Mouse (Mus musculus): ENCODE data around the gene Phrf1. TPM values are rescaled to one million over a fixed set of nuclear protein-coding genes. Genes with fewer than 3 reads are reported as not detected.

The Phrf1 gene
- polyA plus RNA-seq, 1 experiment, result 32.0 TPM

- no peaks in the 10 kb centered on the region for H3K27me3 ChIP-seq (ENCODE audit: control insufficient read depth, insufficient read depth, low read length)
- no peak for DNase-seq
- no peak overlapping the region for H3K4me3 ChIP-seq (replicated peaks; ENCODE audit: insufficient read depth, low read depth, low read length)
- WGBS, result 61% methylated on average over 1 of the region's 1 CpGs
- TF ChIP-seq CTCF (IDR thresholded peaks at IDR 0.05; ENCODE audit: borderline replicate concordance, insufficient read depth, low read depth, low read length) (no peak), POLR2A (IDR thresholded peaks at IDR 0.05; ENCODE audit: borderline replicate concordance, insufficient read depth, low read length) (no peak)
- peaks cover 8% of the 10 kb centered on the region; the same call in 1 of the 2 replicates for H3K4me1 ChIP-seq (ENCODE audit: control insufficient read depth, insufficient read depth, low read length)
- H3K27ac ChIP-seq (ENCODE audit: insufficient read depth, low read length), result no peak overlapping the region
These were observed 8.2 kb upstream of the Phrf1 start for GRCm38 (mm10) chr7:141220377-141220776.

- Histone ChIP-seq H3K27ac (ENCODE audit: insufficient read depth, low read length) (no peak overlapping the region), H3K27me3 (ENCODE audit: control insufficient read depth, insufficient read depth, low read length) (no peaks in the 10 kb centered on the region), H3K4me3 (replicated peaks; ENCODE audit: insufficient read depth, low read depth, low read length) (peak overlapping the region; percentile 50), H3K4me1 (ENCODE audit: control insufficient read depth, insufficient read depth, low read length) (peaks cover 8% of the 10 kb centered on the region; the same call in 1 of the 2 replicates)
- DNase-seq, result peak; percentile 84 to 89
- no peak for TF ChIP-seq CTCF (IDR thresholded peaks at IDR 0.05; ENCODE audit: borderline replicate concordance, insufficient read depth, low read depth, low read length)
- TF ChIP-seq POLR2A (IDR thresholded peaks at IDR 0.05; ENCODE audit: borderline replicate concordance, insufficient read depth, low read length), result no peak
- WGBS, result 6% methylated on average over 44 of the region's 44 CpGs
These were observed 7.1 kb upstream of the Phrf1 start for GRCm38 (mm10) chr7:141221249-141222125.

- TF ChIP-seq CTCF (IDR thresholded peaks at IDR 0.05; ENCODE audit: borderline replicate concordance, insufficient read depth, low read depth, low read length), result no peak
- no peak for TF ChIP-seq POLR2A (IDR thresholded peaks at IDR 0.05; ENCODE audit: borderline replicate concordance, insufficient read depth, low read length)
- 4% methylated on average over 8 of the region's 8 CpGs for WGBS
- H3K27ac ChIP-seq (ENCODE audit: insufficient read depth, low read length), result no peak overlapping the region
These were observed 6.5 kb upstream of the Phrf1 start for GRCm38 (mm10) chr7:141222126-141222467.

GRCm38 (mm10) chr7:141222696-141223215 lies 5.8 kb upstream of the Phrf1 start:
- no peak for DNase-seq
- WGBS, result 89% methylated on average over 4 of the region's 4 CpGs
- H3K27me3 ChIP-seq (ENCODE audit: control insufficient read depth, insufficient read depth, low read length), result no peaks in the 10 kb centered on the region
- peaks cover 8% of the 10 kb centered on the region; the same call in 1 of the 2 replicates for H3K4me1 ChIP-seq (ENCODE audit: control insufficient read depth, insufficient read depth, low read length)
- no peak for TF ChIP-seq CTCF (IDR thresholded peaks at IDR 0.05; ENCODE audit: borderline replicate concordance, insufficient read depth, low read depth, low read length)
- no peak for TF ChIP-seq POLR2A (IDR thresholded peaks at IDR 0.05; ENCODE audit: borderline replicate concordance, insufficient read depth, low read length)
- no peak overlapping the region for H3K27ac ChIP-seq (ENCODE audit: insufficient read depth, low read length)
- no peak overlapping the region for H3K4me3 ChIP-seq (replicated peaks; ENCODE audit: insufficient read depth, low read depth, low read length)

More at GRCm38 (mm10) chr7:141222126-141222467, 6.5 kb upstream of the Phrf1 start:
- no peaks in the 10 kb centered on the region for H3K27me3 ChIP-seq (ENCODE audit: control insufficient read depth, insufficient read depth, low read length)
- H3K4me3 ChIP-seq (replicated peaks; ENCODE audit: insufficient read depth, low read depth, low read length), result peak overlapping the region; percentile 50
- peaks cover 8% of the 10 kb centered on the region; the same call in 1 of the 2 replicates for H3K4me1 ChIP-seq (ENCODE audit: control insufficient read depth, insufficient read depth, low read length)
- DNase-seq, result no peak

- WGBS, result 82% methylated on average over 6 of the region's 6 CpGs
These were observed 2.0 kb upstream of the Phrf1 start for GRCm38 (mm10) chr7:141226535-141226934.

GRCm38 (mm10) chr7:141227796-141228195 lies 788 bp upstream of the Phrf1 start:
- no peak overlapping the region for H3K27ac ChIP-seq (ENCODE audit: insufficient read depth, low read length)
- H3K4me3 ChIP-seq (replicated peaks; ENCODE audit: insufficient read depth, low read depth, low read length), result no peak overlapping the region
- H3K4me1 ChIP-seq (ENCODE audit: control insufficient read depth, insufficient read depth, low read length), result peaks cover 12% of the 10 kb centered on the region
- TF ChIP-seq CTCF (IDR thresholded peaks at IDR 0.05; ENCODE audit: borderline replicate concordance, insufficient read depth, low read depth, low read length) (no peak), POLR2A (IDR thresholded peaks at IDR 0.05; ENCODE audit: borderline replicate concordance, insufficient read depth, low read length) (no peak)
- WGBS, result 71% methylated on average over 4 of the region's 4 CpGs
- no peaks in the 10 kb centered on the region for H3K27me3 ChIP-seq (ENCODE audit: control insufficient read depth, insufficient read depth, low read length)
- no peak for DNase-seq

More at GRCm38 (mm10) chr7:141226535-141226934, 2.0 kb upstream of the Phrf1 start:
- Histone ChIP-seq H3K4me1 (ENCODE audit: control insufficient read depth, insufficient read depth, low read length) (peaks cover 14% of the 10 kb centered on the region; the same call in 1 of the 2 replicates), H3K27ac (ENCODE audit: insufficient read depth, low read length) (no peak overlapping the region), H3K4me3 (replicated peaks; ENCODE audit: insufficient read depth, low read depth, low read length) (no peak overlapping the region), H3K27me3 (ENCODE audit: control insufficient read depth, insufficient read depth, low read length) (no peaks in the 10 kb centered on the region)
- no peak for DNase-seq
- TF ChIP-seq CTCF (IDR thresholded peaks at IDR 0.05; ENCODE audit: borderline replicate concordance, insufficient read depth, low read depth, low read length), result no peak
- TF ChIP-seq POLR2A (IDR thresholded peaks at IDR 0.05; ENCODE audit: borderline replicate concordance, insufficient read depth, low read length), result no peak

GRCm38 (mm10) chr7:141229702-141230101 lies 1.1 kb downstream of the Phrf1 start:
- H3K4me3 ChIP-seq (replicated peaks; ENCODE audit: insufficient read depth, low read depth, low read length), result peak overlapping the region; percentile 97
- H3K4me1 ChIP-seq (ENCODE audit: control insufficient read depth, insufficient read depth, low read length), result peaks cover 12% of the 10 kb centered on the region
- no peak overlapping the region for H3K27ac ChIP-seq (ENCODE audit: insufficient read depth, low read length)
- WGBS, result 55% methylated on average over 6 of the region's 6 CpGs
- TF ChIP-seq CTCF (IDR thresholded peaks at IDR 0.05; ENCODE audit: borderline replicate concordance, insufficient read depth, low read depth, low read length) (no peak), POLR2A (IDR thresholded peaks at IDR 0.05; ENCODE audit: borderline replicate concordance, insufficient read depth, low read length) (no peak)
- H3K27me3 ChIP-seq (ENCODE audit: control insufficient read depth, insufficient read depth, low read length), result no peaks in the 10 kb centered on the region
- DNase-seq, result no peak

All from cerebellum, adult 2 months (tissue).